Mouse (Mus musculus) forebrain, embryonic 12.5 days (tissue): ENCODE results near the gene Cercam. TPM values are rescaled to one million over a fixed set of nuclear protein-coding genes. Genes with fewer than 3 reads are reported as not detected.
A peak's percentile ranks its signal among the peaks of the same experiment; 100 is the strongest.
"Not testable (repeated sequence)": the region's sequence is repeated elsewhere in the genome, so short reads cannot be mapped to it uniquely, and the experiment has no call there.

ENCODE experiments used
- ATAC-seq: fragments of 200-750 bp; cut with Nextera tagmentation; 2 replicates; pipeline ENCODE4 v1.8.0; 2017; ENCODE audit warnings: moderate TSS enrichment; ENCODE audit not compliant: low FRiP score
- H3K27ac ChIP-seq: fragments of 300-500 bp; sonication (generic); 2 replicates; pipeline ENCODE4 v1.5.1; 2016; ENCODE audit warnings: mild to moderate bottlenecking
- H3K27me3 ChIP-seq: fragments of 300-500 bp; sonication (generic); 2 replicates; pipeline ENCODE4 v1.6.1; 2016; ENCODE audit warnings: mild to moderate bottlenecking
- H3K36me3 ChIP-seq: fragments of 300-500 bp; sonication (generic); replicated peaks from 2 replicates; pipeline ENCODE4 v1.6.1; 2016; ENCODE audit warnings: mild to moderate bottlenecking
- H3K4me1 ChIP-seq: fragments of 300-500 bp; sonication (generic); 2 replicates; pipeline ENCODE4 v1.6.1; 2016
- H3K4me2 ChIP-seq: fragments of 300-500 bp; sonication (generic); 2 replicates; pipeline ENCODE4 v1.6.1; 2016; ENCODE audit warnings: mild to moderate bottlenecking, moderate library complexity
- H3K4me3 ChIP-seq: fragments of 300-500 bp; sonication (generic); replicated peaks from 2 replicates; pipeline ENCODE4 v1.5.1; 2016; ENCODE audit warnings: mild to moderate bottlenecking
- H3K9ac ChIP-seq: fragments of 300-500 bp; sonication (generic); 2 replicates; pipeline ENCODE4 v1.6.1; 2016; ENCODE audit warnings: mild to moderate bottlenecking
- H3K9me3 ChIP-seq: fragments of 300-500 bp; sonication (generic); 2 replicates; pipeline ENCODE4 v1.6.1; 2016
- WGBS: fragments of 180-500 bp; shearing (Covaris S2); methylation state at CpG from one replicate; pipeline ENCODE4 v1.1.7; 2016; 5-methylcytosine and 5-hydroxymethylcytosine counted together
- polyA plus RNA-seq: library from polyadenylated mRNA; unstranded; fragments of >200 nt; fragmentation: Nextera tagmentation; extraction: Ambion mirVana; gene quantifications from 2 replicates; pipeline ENCODE4 v1.2.1, GENCODE M21; 2016

Cercam gene
- polyA plus RNA-seq, 1 experiment from 2014 or later = 10.1 TPM

DNA sequence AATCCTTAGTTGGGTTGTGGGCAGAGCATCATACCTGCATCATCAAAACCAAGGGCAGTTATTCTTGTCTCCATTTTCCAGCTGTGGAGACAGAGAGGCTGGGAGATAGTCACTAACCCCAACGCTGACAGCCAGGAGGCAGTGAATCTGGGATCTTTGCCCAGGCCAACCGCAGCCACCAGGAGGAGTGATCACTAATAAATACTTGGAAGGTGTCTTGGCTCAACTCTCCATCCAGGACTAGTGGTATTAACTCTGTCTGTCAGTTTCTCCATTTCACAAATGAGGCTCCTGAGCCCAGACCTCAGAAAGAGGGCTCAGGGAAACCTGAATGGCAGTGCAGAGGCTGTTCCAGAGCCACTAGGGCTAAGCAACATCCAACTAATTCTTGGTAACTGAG lies 11.6 kb upstream of the Cercam start:
- Histone ChIP-seq H3K4me1 (peaks cover 45% of the 10 kb centered on the region), H3K27me3 (peaks cover 77% of the 10 kb centered on the region), H3K4me3 (no peak overlapping the region), H3K27ac (no peak overlapping the region), H3K4me2 (no peak overlapping the region), H3K36me3 (no peaks in the 10 kb centered on the region), H3K9me3 (no peaks in the 10 kb centered on the region), H3K9ac (no peak overlapping the region)
- 43% methylated on average over 2 of the region's 2 CpGs for WGBS
- ATAC-seq = no peak

DNA sequence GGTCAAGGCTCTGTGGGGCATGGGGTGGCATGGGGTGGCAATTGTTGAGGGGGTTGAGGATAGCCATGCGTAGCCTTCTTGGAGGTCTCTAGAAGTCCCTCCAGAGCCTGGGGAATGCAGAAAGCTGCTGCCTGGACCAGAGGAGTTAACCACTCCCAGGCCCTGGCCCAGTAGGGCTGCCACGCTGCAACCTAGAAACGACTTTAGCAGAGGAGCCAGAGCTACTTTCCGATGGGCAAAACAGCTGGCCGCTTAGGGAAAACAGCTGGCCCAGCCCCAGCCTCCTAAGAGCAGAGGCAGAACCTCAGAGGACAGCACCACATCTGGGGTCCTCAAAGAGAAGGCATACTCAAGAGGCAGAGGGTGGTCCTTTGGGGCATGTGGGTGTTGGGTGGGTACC lies 11.0 kb upstream of the Cercam start:
- Histone ChIP-seq H3K4me1 (peaks cover 42% of the 10 kb centered on the region), H3K27me3 (peaks cover 79% of the 10 kb centered on the region), H3K27ac (no peak overlapping the region), H3K9ac (no peak overlapping the region), H3K4me2 (no peak overlapping the region), H3K4me3 (no peak overlapping the region), H3K36me3 (no peaks in the 10 kb centered on the region), H3K9me3 (no peaks in the 10 kb centered on the region)
- no peak for ATAC-seq
- 89% methylated on average over 5 of the region's 5 CpGs for WGBS

DNA sequence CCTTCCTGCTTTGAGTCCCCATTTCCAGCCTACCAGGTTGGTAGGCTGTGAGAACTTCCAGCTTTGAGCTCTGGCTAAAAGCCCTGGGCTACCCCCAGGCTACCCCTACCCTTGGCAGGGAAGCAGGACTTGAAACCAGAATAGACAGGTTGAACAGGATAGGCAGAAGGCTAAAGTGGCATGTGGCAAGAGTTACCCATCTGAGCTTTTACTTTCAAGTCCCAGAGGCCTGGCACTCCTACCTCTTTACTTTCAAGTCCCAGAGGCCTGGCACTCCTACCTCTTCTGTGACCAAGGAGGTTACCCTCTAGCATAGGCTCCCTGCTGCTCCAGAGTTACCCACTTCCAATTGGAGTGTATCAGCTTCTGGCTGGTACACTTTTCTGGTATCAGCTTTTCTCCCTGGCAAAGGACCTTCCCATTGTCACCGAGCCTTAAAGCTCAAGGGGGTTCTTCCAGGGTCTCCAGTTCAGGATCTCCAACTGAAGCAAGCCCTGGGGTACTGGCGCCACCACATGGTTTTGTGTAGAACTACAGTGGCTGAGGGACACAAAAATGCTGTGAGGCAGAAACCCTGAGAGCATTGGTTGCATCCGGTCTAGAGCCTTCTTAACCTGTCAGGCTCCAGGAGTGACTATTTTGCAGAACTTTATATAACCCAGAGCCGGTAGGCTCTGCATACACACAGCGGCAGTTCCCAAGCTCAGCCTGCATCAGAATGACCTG lies 10.1 kb upstream of the Cercam start:
- no peaks in the 10 kb centered on the region for H3K9me3 ChIP-seq
- ATAC-seq = no peak
- no peak overlapping the region for H3K4me3 ChIP-seq
- H3K36me3 ChIP-seq = no peaks in the 10 kb centered on the region
- 13% methylated on average over 5 of the region's 5 CpGs for WGBS
- peaks cover 32% of the 10 kb centered on the region for H3K4me1 ChIP-seq
- H3K4me2 ChIP-seq = no peak overlapping the region
- H3K27ac ChIP-seq = no peak overlapping the region
- H3K27me3 ChIP-seq = peaks cover 72% of the 10 kb centered on the region
- H3K9ac ChIP-seq = no peak overlapping the region

DNA sequence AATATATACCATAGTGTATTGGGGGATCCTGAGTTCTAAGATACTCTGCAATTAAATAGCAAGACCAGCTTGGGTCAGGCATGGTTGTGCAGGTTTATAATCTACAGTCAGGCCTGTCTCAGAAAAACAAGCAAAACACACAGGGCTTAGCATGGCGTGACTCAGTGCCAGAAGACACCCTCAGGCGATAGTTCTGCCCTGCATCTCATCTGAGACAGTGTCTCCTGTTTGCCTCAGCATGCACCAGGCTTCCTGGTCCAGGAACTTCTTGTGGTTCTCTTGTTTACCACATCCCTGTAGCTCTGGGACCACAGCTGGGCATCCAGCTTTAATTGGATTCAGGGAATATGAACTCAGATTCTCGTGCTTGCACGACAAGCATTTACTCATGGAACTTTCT lies 3.8 kb upstream of the Cercam start:
- 76% methylated on average over 4 of the region's 4 CpGs for WGBS
- ATAC-seq = no peak
- peaks cover 12% of the 10 kb centered on the region for H3K4me1 ChIP-seq

DNA sequence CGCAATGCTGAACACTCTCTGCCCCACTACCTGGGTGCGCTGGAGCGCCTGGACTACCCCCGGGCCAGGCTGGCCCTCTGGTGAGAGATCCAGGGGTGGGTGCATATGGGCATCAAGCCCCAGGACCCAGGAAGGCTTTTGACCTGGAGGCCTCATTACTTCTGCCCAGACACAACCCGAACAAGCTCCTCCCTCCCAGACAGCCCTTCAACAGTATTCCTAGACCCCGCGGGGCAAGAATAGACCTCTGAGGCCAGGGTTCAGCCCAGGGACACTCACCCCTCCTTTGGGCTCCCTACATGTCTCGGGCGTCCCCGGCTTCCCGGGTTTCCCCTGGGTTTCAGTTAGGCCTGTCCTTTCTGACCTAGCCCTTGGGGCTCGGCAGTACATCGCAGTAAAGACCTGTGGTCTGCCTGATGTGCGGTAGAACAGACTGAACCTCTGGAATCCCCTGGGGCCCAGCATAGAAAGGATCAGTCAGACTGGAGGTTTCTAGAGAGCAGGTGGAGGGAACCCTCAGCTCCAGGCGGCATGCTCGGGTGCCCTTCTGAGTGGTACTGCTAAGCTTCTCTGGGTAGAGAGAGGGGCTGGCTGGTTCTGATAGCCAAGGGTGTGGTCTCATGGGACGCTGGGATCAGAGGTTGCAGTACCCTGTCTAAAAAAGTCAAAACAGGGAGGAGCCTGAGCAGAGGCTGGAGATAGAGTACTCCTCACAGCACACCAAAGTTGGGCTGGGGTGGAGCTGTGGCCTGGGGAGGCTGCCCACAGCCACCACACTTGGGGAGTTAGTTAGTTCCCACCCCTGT lies 885 bp downstream of the Cercam start:
- peaks cover 35% of the 10 kb centered on the region for H3K27me3 ChIP-seq
- H3K4me3 ChIP-seq = peak overlapping the region; percentile 49
- ATAC-seq = peak; percentile 34
- peak overlapping the region; percentile 87 for H3K4me2 ChIP-seq
- WGBS = 3% methylated on average over 17 of the region's 17 CpGs
- H3K4me1 ChIP-seq = peaks cover 21% of the 10 kb centered on the region
- H3K9me3 ChIP-seq = no peaks in the 10 kb centered on the region
- H3K27ac ChIP-seq = peak overlapping the region; percentile 72
- no peaks in the 10 kb centered on the region for H3K36me3 ChIP-seq
- H3K9ac ChIP-seq = peak overlapping the region; percentile 65

More for the DNA sequence above, 3.8 kb upstream of the Cercam start:
- Histone ChIP-seq H3K4me3 (no peak overlapping the region), H3K27me3 (peaks cover 52% of the 10 kb centered on the region), H3K4me2 (no peak overlapping the region), H3K9me3 (no peaks in the 10 kb centered on the region), H3K9ac (no peak overlapping the region), H3K36me3 (no peaks in the 10 kb centered on the region), H3K27ac (no peak overlapping the region)

DNA sequence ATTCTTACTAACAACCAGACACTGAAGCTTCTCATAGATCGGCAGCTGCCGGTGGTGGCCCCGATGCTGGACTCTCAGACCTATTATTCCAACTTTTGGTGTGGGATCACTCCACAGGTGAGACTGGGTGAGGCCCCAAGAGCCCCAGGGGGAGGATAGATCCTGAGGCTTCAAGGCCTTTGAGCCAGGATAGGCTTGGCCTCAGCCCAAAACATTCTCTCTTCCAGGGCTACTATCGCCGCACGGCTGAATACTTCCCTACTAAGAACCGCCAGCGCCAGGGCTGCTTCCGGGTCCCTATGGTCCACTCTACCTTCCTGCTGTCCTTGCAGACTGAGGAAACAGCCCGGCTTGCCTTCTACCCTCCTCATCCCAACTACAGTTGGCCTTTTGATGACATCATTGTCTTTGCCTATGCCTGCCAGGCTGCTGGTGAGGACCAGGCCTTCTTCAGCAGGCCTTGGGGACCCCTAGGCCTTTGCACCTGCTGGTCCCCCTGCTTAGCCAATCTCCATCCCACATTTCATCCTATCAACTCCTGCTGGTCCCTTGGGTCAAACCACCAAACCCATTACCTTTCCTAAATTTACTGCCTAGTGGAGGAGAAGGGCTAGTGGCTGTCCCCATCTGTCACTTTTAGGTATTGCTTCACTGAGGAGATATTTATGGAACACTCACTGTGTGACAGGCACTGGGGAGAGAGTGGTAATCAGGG lies 3.8 kb downstream of the Cercam start:
- H3K9me3 ChIP-seq = no peaks in the 10 kb centered on the region
- 93% methylated on average over 10 of the region's 10 CpGs for WGBS
- H3K4me2 ChIP-seq = no peak overlapping the region
- peaks cover 17% of the 10 kb centered on the region for H3K27me3 ChIP-seq
- H3K4me1 ChIP-seq = peaks cover 21% of the 10 kb centered on the region
- no peak for ATAC-seq
- no peak overlapping the region for H3K27ac ChIP-seq
- H3K4me3 ChIP-seq = no peak overlapping the region
- no peaks in the 10 kb centered on the region for H3K36me3 ChIP-seq
- no peak overlapping the region for H3K9ac ChIP-seq

DNA sequence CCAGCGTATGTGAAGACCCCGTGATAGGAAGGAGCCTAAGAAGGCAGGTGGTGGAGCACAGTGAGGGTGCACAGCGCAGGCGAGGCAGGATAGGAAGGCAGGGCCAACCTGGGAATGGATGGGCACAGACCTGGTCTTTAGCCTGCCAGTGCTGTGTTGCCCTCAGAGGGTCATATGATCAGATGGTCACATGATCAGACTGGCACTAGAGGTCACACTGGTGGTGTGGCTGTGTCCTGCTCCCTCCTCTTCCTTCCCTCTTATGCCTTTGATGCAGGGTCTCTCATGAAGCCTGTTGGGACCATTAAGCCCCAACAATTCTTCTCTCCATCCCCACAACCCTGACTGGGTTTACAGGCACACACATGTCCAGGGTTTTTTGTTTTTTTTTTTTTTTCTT lies 4.8 kb downstream of the Cercam start:
- no peak overlapping the region for H3K4me3 ChIP-seq
- no peak overlapping the region for H3K27ac ChIP-seq
- peaks cover 17% of the 10 kb centered on the region for H3K27me3 ChIP-seq
- no peaks in the 10 kb centered on the region for H3K36me3 ChIP-seq
- H3K4me1 ChIP-seq = peaks cover 21% of the 10 kb centered on the region
- 89% methylated on average over 4 of the region's 4 CpGs for WGBS
- ATAC-seq = no peak
- H3K9ac ChIP-seq = no peak overlapping the region
- no peak overlapping the region for H3K4me2 ChIP-seq
- H3K9me3 ChIP-seq = no peaks in the 10 kb centered on the region

DNA sequence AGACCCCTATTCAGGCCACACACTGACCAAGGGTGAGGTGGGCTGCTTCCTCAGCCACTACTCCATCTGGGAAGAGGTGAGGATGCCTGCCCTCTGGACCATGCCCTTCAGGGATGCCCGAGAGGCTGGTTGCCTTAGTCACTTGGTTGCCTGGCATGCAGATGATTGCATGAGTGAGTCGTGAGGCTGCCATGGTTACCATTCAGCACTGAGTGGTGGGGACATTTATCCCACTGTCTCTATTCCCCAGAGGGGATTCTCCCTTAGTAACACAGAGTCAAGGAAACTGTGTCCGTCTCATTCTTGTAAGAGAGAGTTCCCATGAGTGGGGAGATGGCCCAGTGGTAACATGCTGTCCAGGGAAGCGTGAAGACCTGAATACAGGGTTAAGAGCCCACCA lies 9.1 kb downstream of the Cercam start:
- Histone ChIP-seq H3K9ac (no peak overlapping the region), H3K27me3 (no peaks in the 10 kb centered on the region), H3K27ac (no peak overlapping the region), H3K9me3 (no peaks in the 10 kb centered on the region), H3K36me3 (peaks cover 6% of the 10 kb centered on the region; the same call in 1 of the 2 replicates), H3K4me3 (no peak overlapping the region), H3K4me2 (no peak overlapping the region), H3K4me1 (no peaks in the 10 kb centered on the region)
- whole genome bisulfite sequencing = 73% methylated on average over 4 of the region's 4 CpGs
- no peak for ATAC-seq

DNA sequence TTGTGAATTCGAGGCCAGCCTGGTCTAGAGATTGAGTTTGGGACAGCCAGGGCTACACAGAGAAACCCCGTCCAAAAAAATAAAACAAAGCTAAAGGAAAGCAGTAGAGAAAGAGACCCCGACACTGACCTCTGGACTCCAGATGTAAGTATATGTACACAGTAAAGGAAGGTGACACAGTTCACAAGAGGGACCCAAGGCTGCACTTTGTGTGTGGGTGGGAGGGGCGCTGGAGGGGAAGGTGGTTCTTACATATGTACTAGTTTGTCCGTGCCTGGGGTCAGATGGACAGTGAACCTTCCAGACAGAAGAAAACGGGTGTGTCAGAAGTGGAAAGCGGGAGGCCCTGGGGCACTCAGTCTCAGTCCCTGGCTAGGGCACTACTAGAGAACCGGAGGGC lies 10.2 kb downstream of the Cercam start:
- 76% methylated on average over 8 of the region's 8 CpGs for WGBS
- Histone ChIP-seq H3K9ac (no peak overlapping the region), H3K36me3 (peaks cover 6% of the 10 kb centered on the region; the same call in 1 of the 2 replicates), H3K9me3 (no peaks in the 10 kb centered on the region), H3K4me2 (no peak overlapping the region), H3K4me1 (no peaks in the 10 kb centered on the region), H3K27ac (no peak overlapping the region), H3K27me3 (no peaks in the 10 kb centered on the region), H3K4me3 (no peak overlapping the region)
- no peak for ATAC-seq

DNA sequence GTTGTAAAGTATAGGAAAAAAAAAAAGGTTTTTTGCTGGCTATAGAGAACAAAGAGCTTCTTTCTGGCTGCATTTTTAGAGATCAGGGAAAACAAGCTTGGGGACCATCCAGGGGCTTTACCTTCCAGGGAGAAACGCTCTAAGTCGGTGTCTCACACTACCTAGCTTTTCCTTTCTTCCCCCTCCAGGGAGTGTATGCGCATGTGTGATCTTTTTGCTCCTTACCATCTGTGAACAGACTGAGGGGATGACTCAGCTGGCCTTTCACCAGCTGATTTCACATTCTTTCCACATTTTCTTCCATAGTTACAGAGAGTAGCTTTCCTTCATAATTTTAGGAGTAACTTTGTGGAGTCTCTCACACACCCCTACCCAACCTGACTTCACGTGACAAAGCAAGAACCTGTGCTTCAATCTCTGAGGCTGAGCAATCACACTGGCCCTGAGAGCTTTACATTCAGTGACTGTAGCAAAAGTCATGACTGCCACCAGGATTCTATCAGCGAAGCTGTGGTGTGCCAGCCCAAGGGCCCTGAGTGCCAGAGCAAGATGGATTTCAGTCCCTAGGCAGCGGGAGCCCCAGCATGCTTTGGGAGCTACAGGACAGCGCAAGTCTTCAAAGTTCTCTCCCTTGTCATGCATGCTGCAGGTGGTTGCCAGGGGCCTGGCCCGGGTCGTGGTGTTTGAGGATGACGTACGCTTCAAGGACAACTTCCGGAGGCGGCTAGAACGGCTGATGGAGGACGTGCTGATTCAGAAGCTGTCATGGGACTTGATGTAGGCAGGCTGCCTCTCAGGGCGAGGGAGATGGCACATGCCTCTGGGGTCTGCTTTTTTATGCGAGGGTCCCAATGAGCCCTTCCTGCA lies 11.2 kb downstream of the Cercam start:
- Histone ChIP-seq H3K27ac (no peak overlapping the region), H3K9ac (no peak overlapping the region), H3K4me2 (no peak overlapping the region), H3K4me3 (no peak overlapping the region), H3K4me1 (no peaks in the 10 kb centered on the region), H3K36me3 (peaks cover 6% of the 10 kb centered on the region; the same call in 1 of the 2 replicates), H3K27me3 (peaks cover 3% of the 10 kb centered on the region; the same call in 1 of the 2 replicates), H3K9me3 (no peaks in the 10 kb centered on the region)
- WGBS = 79% methylated on average over 17 of the region's 17 CpGs
- no peak for ATAC-seq

DNA sequence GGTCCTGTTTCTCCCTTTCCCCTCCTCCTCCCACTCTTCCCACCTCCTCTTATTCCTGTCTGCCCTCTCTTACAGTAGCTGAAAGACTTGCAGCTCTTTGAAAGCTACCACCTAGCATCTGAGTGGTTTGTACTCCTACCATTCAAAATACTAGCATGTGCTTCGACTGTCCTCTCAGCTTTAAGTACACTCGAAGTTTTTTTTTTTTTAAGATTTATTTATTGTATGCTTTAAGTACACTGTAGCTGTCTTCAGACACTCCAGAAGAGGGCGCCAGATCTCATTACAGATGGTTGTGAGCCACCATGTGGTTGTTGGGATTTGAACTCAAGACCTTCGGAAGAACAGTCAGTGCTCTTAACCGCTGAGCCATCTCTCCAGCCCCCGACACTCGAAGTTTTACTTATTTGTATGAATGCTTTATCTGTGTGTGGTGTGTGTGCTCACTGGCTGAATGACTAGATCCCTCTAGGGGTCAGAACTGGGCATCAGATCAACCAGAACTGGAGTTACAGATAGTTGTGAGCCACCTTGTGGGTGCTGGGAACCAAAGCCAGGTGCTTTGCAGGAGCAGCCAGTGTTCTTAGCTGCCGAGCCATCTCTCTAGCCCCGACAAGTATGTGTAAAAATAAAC lies 17.8 kb downstream of the Cercam start:
- not testable (repeated sequence) for H3K4me2 ChIP-seq, ATAC-seq, H3K36me3 ChIP-seq, H3K27me3 ChIP-seq, H3K4me3 ChIP-seq, H3K9ac ChIP-seq, H3K9me3 ChIP-seq, H3K27ac ChIP-seq
- WGBS = 85% methylated on average over 9 of the region's 9 CpGs
- H3K4me1 ChIP-seq = peaks cover 19% of the 10 kb centered on the region
